Mouse (Mus musculus): Measurements from ENCODE around the gene Fancg. TPM values are rescaled to one million over a fixed set of nuclear protein-coding genes. Genes with fewer than 3 reads are reported as not detected.

The Fancg gene
- polyA plus RNA-seq (2012; rRNA removed): 3.9 and 9.5 TPM in 2 replicates

GRCm38 (mm10) chr4:43010161-43011038, at the start of gene Fancg:
Gene Fancg (minus strand): TSS chr4:43010506.
- H3K27ac ChIP-seq (ENCODE audit: insufficient read depth, low read depth, low read length): no peak within 1 kb of the TSS
- 1% methylated on average over 37 of the region's 37 CpGs for WGBS
- H3K4me3 ChIP-seq (ENCODE audit: low read depth, low read length): peak within 1 kb of the TSS; percentile 79
- no peaks in the 10 kb centered on the region; the same call in 1 of the 2 replicates for H3K4me1 ChIP-seq (ENCODE audit: control insufficient read depth, insufficient read depth, insufficient read length, low read length)
- no peaks in the 10 kb centered on the region for H3K27me3 ChIP-seq (ENCODE audit: control insufficient read depth, insufficient read depth, low read length)
- H3K36me3 ChIP-seq (ENCODE audit: control insufficient read depth, insufficient read depth, low read length): no peaks in the 10 kb centered on the region
- TF ChIP-seq POLR2A (IDR thresholded peaks at IDR 0.05; ENCODE audit: low read depth, low read length) (no peak; the same call in 1 of the 2 replicates), CTCF (IDR thresholded peaks at IDR 0.05; ENCODE audit: extremely low read depth, insufficient read length, insufficient replicate concordance, low read depth, low read length) (no peak)

- no peaks in the 10 kb centered on the region; the same call in 1 of the 2 replicates for H3K27me3 ChIP-seq (ENCODE audit: control insufficient read depth, insufficient read depth, low read length)
- peak overlapping the region; percentile 66 for H3K4me3 ChIP-seq (ENCODE audit: low read depth, low read length)
- TF ChIP-seq CTCF (IDR thresholded peaks at IDR 0.05; ENCODE audit: extremely low read depth, insufficient read length, insufficient replicate concordance, low read depth, low read length) (no peak), POLR2A (IDR thresholded peaks at IDR 0.05; ENCODE audit: low read depth, low read length) (no peak)
- 31% methylated on average over 3 of the region's 3 CpGs for WGBS
- H3K36me3 ChIP-seq (ENCODE audit: control insufficient read depth, insufficient read depth, low read length): no peaks in the 10 kb centered on the region
- no peak overlapping the region for H3K27ac ChIP-seq (ENCODE audit: insufficient read depth, low read depth, low read length)
- no peaks in the 10 kb centered on the region for H3K4me1 ChIP-seq (ENCODE audit: control insufficient read depth, insufficient read depth, insufficient read length, low read length)
These were observed 49.4 kb upstream of the Fancg start for GRCm38 (mm10) chr4:43059697-43060096.

GRCm38 (mm10) chr4:43058753-43059654, 48.7 kb upstream of the Fancg start, which contains the start of gene Unc13b:
Gene Unc13b (plus strand): TSS chr4:43058953.
- Histone ChIP-seq H3K27ac (ENCODE audit: insufficient read depth, low read depth, low read length) (peak within 1 kb of the TSS; percentile 14), H3K27me3 (ENCODE audit: control insufficient read depth, insufficient read depth, low read length) (no peaks in the 10 kb centered on the region; the same call in 1 of the 2 replicates)

GRCm38 (mm10) chr4:43058392-43058752, 48.1 kb upstream of the Fancg start:
- H3K4me3 ChIP-seq (ENCODE audit: low read depth, low read length): peak overlapping the region; percentile 66
- no peaks in the 10 kb centered on the region; the same call in 1 of the 2 replicates for H3K27me3 ChIP-seq (ENCODE audit: control insufficient read depth, insufficient read depth, low read length)

More at GRCm38 (mm10) chr4:43058753-43059654, 48.7 kb upstream of the Fancg start, which contains the start of gene Unc13b:
- H3K4me1 ChIP-seq (ENCODE audit: control insufficient read depth, insufficient read depth, insufficient read length, low read length): no peaks in the 10 kb centered on the region
- no peak for TF ChIP-seq CTCF (IDR thresholded peaks at IDR 0.05; ENCODE audit: extremely low read depth, insufficient read length, insufficient replicate concordance, low read depth, low read length)
- TF ChIP-seq POLR2A (IDR thresholded peaks at IDR 0.05; ENCODE audit: low read depth, low read length): peak; percentile 81; the same call in 1 of the 2 replicates
- peak within 1 kb of the TSS; percentile 66 for H3K4me3 ChIP-seq (ENCODE audit: low read depth, low read length)
- under 1% methylated on average over 89 of the region's 90 CpGs for WGBS
- no peaks in the 10 kb centered on the region for H3K36me3 ChIP-seq (ENCODE audit: control insufficient read depth, insufficient read depth, low read length)

GRCm38 (mm10) chr4:43057654-43058053, 47.3 kb upstream of the Fancg start:
- Histone ChIP-seq H3K4me1 (ENCODE audit: control insufficient read depth, insufficient read depth, insufficient read length, low read length) (no peaks in the 10 kb centered on the region), H3K27me3 (ENCODE audit: control insufficient read depth, insufficient read depth, low read length) (no peaks in the 10 kb centered on the region; the same call in 1 of the 2 replicates), H3K4me3 (ENCODE audit: low read depth, low read length) (no peak overlapping the region), H3K36me3 (ENCODE audit: control insufficient read depth, insufficient read depth, low read length) (no peaks in the 10 kb centered on the region), H3K27ac (ENCODE audit: insufficient read depth, low read depth, low read length) (no peak overlapping the region)
- no peak for TF ChIP-seq CTCF (IDR thresholded peaks at IDR 0.05; ENCODE audit: extremely low read depth, insufficient read length, insufficient replicate concordance, low read depth, low read length)
- TF ChIP-seq POLR2A (IDR thresholded peaks at IDR 0.05; ENCODE audit: low read depth, low read length): no peak
- WGBS: 90% methylated on average over 5 of the region's 5 CpGs

More at GRCm38 (mm10) chr4:43058392-43058752, 48.1 kb upstream of the Fancg start:
- TF ChIP-seq CTCF (IDR thresholded peaks at IDR 0.05; ENCODE audit: extremely low read depth, insufficient read length, insufficient replicate concordance, low read depth, low read length) (no peak), POLR2A (IDR thresholded peaks at IDR 0.05; ENCODE audit: low read depth, low read length) (no peak)
- Histone ChIP-seq H3K27ac (ENCODE audit: insufficient read depth, low read depth, low read length) (no peak overlapping the region), H3K36me3 (ENCODE audit: control insufficient read depth, insufficient read depth, low read length) (no peaks in the 10 kb centered on the region), H3K4me1 (ENCODE audit: control insufficient read depth, insufficient read depth, insufficient read length, low read length) (no peaks in the 10 kb centered on the region)
- 13% methylated on average over 8 of the region's 8 CpGs for WGBS

- Histone ChIP-seq H3K27me3 (ENCODE audit: control insufficient read depth, insufficient read depth, low read length) (no peaks in the 10 kb centered on the region), H3K36me3 (ENCODE audit: control insufficient read depth, insufficient read depth, low read length) (no peaks in the 10 kb centered on the region), H3K4me3 (ENCODE audit: low read depth, low read length) (no peak overlapping the region), H3K27ac (ENCODE audit: insufficient read depth, low read depth, low read length) (no peak overlapping the region), H3K4me1 (ENCODE audit: control insufficient read depth, insufficient read depth, insufficient read length, low read length) (peaks cover 5% of the 10 kb centered on the region; the same call in 1 of the 2 replicates)
- WGBS: 6% methylated on average over 4 of the region's 4 CpGs
- TF ChIP-seq CTCF (IDR thresholded peaks at IDR 0.05; ENCODE audit: extremely low read depth, insufficient read length, insufficient replicate concordance, low read depth, low read length) (peak; percentile 57; the same call in 1 of the 2 replicates), POLR2A (IDR thresholded peaks at IDR 0.05; ENCODE audit: low read depth, low read length) (no peak)
These were observed 42.3 kb upstream of the Fancg start for GRCm38 (mm10) chr4:43052627-43053026.
